Mouse (Mus musculus) spleen, postnatal 14 days (tissue): ENCODE data around the gene Taok1.

Source experiments
- DNase-seq, 2 experiments: peaks; one replicate each; pipeline ENCODE4 v3.0.0; 2021 to 2022; ENCODE audit warnings: low spot score in 2 of 2

The Taok1 gene

DNA sequence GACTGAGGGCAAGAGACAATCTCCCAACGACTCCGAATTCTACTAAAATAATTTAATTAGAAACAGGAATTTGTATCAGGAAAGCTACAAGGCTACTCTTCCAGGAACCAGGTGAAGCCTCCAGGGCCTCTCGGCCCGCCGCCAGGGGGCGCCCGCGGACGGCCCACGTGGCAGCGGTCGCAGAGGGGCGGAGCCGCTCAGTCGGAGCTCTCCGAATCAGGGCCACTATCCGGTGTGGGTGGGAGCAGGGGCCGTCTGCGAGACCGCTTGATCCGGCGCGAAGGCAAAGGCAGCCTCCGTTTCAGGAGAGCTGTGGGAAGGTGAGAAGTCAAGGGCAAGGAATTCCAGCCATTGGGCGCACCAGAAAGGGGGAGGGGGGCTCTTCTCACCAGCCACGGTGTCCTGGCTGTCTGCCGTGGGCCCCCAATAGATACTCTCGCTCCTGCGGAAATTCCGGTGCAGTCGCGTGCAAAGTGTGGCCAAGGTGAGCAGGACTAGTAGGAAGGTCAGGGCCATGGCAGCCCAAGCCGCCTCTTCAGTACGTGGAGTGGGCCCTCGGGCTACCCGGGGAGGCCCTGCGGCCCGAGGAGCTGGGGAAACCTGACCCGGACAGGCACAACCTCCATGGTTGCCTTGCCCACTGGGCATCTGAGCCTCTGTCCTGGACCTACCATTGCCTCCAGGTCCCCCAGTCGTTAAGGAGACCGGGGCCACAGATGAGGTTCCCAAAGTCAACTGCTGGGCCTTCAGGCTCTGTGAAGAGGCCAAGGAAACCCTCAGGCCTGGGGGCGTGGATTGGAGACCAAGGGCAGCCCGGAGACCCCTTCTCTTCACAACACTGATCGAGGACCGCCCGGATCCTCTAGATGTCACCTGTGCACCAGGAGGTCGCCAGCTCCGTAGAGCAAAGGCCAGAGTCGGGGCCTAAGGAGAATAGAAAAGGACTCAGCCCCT is 99.3 kb downstream of the Taok1 start:
- peak; percentile 66 to 79 for DNase-seq

- DNase-seq: no peak
Observed at GRCm38 (mm10) chr11:77507426-77507825, 100.2 kb downstream of the Taok1 start.

DNA sequence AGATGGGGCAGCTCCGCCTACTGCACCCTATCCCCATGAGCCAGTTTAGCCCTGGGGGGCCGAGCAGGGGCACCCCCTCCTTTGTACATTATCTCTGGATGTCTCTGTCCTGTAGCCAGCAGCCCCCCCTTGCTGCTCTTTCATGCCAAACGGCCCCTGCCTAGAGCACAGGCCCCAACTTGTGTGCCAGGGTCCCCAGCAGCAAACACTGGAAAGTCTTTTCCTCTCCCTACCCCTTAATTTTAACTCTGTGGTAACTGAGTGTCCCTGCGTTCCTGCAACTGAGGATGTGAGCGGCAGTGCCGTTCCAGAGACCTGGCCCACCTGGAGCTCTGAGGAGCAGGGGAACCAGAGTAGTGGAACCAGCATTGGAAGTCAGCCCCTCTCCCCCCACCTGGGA is 100.7 kb downstream of the Taok1 start:
- DNase-seq: no peak

- no peak for DNase-seq
Observed at GRCm38 (mm10) chr11:77506273-77506672, 101.3 kb downstream of the Taok1 start.

DNA sequence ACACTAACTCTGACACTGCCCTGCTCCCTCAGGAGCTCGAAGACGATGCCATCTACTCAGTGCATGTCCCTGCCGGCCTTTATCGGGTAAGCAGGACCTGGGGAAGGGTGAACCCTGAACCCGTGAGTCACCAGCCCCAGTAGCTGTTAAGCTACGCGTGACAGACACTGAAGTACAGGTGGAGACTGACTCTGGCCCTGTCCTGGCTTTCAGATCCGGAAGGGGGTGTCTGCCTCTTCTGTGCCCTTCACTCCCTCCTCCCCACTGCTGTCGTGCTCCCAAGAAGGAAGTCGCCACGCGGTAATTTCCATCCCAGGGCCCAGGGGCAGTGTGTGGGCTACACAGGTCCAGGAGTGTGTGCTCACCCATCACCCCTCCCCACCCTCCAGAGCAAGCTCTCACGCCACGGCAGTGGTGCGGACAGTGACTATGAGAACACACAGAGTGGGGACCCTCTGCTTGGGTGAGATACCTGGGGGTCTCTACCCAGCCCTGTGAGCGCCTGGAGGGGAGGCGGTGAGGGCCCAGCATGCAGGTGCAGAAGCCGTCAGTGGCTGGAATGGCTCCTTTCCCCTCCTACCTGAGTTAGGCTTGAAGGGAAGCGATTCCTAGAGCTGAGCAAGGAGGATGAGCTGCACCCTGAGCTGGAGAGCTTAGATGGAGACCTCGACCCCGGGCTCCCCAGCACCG is 102.2 kb downstream of the Taok1 start:
- DNase-seq: no peak

DNA sequence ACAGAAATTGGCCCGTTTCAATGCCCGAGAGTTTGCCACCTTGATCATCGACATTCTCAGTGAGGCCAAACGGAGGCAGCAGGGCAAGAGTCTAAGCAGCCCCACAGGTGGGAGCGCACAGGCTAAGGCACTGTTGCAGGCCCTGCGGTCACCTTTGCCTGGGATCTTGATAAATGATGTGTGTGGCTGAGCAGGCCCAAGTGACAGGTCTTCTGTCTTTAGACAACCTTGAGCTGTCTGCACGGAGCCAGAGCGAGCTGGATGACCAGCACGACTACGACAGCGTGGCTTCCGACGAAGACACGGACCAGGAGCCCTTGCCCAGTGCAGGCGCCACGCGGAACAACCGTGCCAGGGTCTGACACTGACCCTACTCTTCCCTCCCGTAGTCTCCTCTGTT is 103.2 kb downstream of the Taok1 start:
- no peak for DNase-seq

- no peak for DNase-seq
Observed at GRCm38 (mm10) chr11:77503511-77503910, 104.1 kb downstream of the Taok1 start.

GRCm38 (mm10) chr11:77502481-77502880 is 105.1 kb downstream of the Taok1 start:
- DNase-seq: no peak

- no peak for DNase-seq
Observed at GRCm38 (mm10) chr11:77501971-77502370, 105.6 kb downstream of the Taok1 start.

GRCm38 (mm10) chr11:77501392-77501791 is 106.2 kb downstream of the Taok1 start:
- peak; percentile 51 to 72 for DNase-seq

- DNase-seq: no peak
Observed at GRCm38 (mm10) chr11:77500361-77501325, 107.0 kb downstream of the Taok1 start.

- no peak for DNase-seq
Observed at GRCm38 (mm10) chr11:77499354-77499753, 108.3 kb downstream of the Taok1 start.

DNA sequence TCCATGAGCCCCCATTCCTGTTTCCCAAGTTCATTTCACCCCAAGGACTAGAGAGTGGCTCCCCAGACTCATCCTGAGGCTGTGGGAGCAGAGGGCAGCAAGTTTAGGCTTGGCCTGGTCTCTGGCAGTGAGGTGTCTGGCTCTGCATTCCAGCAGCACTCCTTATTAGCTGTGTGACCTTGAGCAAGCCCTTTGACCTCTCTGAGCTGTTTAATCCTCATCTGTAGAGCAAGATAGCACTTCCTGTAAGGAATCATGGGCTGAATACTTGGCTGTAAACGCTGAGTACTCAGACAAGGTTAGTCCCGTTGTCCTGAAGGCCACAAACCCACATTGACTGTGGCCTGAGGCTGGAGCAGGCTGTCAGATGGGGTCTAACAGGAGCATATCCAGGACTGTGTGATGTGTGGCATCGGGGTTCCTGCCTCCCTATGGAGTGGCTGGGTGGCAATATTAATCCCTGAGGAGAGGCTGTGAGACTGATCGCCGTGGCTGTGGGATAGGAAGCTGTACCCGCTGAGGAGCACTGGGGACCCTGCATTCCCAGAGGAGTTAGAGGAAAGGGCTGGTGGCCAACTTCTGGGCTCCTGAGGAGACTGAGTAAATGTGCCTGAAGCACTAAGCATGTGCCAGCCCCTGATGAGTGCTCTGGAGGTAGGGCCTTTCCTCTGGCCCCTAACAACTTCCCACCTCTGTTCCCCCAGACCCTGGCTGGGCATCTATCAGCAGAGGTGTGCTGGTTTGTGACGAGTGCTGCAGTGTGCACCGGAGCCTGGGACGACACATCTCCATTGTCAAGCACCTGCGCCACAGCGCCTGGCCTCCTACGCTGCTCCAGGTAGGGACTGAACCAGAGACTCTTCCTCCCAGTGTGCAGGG is 109.1 kb downstream of the Taok1 start:
- no peak for DNase-seq

GRCm38 (mm10) chr11:77497851-77498250 is 109.8 kb downstream of the Taok1 start:
- no peak for DNase-seq

DNA sequence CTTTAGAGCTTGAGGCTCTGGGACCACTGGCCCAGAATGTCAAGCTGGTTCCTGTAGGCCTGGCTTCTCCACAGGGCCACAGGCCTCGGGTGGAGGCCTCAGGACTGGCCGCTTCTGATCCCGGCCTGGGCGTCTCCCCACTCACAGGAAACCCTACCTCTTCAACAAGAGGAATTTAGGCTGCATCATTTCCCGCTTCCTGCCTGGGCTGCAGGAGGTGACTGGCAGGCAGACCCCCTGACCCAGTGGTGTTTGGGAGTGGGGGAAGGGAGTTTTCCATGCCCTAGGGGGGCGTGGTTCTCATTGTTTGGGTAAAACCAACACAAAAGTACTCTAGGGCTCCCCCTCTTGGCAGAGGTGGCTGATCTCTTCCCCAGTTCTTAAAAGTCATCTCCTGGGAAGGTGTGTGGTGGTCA is 110.3 kb downstream of the Taok1 start:
- DNase-seq: peak in 1 of 2 experiments; percentile 52

DNA sequence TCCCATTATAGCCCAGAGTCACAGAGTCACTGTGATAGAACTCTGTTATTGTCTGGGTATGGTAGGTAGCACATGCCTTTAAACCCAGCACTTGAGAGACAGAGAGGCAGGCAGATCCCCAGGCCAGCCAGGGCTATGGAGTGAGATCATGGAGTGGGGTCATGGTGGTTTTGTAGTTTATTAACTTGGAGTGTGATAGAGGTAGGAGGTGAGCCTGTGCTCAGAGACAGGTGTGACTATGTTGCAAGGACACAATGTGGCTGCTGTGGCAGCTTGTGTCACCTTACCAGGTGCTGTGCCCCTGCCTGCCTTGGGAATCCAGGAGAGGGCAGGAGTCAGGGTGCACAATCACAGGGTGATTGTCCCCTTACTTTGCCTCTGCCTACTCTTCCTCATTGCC is 112.1 kb downstream of the Taok1 start:
- DNase-seq: no peak

- DNase-seq: no peak
Observed at GRCm38 (mm10) chr11:77494782-77495181, 112.8 kb downstream of the Taok1 start.

DNA sequence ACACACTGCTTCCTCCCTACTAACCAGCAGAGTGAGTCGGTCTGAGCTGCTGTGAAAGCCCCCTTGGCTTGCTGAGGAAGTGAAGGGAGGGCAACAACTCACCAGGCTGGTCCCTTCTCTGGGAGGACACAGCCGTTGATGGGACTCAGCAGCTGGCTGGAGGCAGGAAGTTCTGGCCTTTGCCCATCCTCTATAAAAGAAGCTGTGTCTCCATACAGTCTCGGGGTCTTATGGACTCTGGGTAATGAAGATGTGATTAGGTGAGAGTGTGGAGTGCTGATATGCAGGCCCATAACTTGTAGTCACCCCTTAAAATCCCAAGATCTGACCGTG is 113.3 kb downstream of the Taok1 start:
- no peak for DNase-seq

DNA sequence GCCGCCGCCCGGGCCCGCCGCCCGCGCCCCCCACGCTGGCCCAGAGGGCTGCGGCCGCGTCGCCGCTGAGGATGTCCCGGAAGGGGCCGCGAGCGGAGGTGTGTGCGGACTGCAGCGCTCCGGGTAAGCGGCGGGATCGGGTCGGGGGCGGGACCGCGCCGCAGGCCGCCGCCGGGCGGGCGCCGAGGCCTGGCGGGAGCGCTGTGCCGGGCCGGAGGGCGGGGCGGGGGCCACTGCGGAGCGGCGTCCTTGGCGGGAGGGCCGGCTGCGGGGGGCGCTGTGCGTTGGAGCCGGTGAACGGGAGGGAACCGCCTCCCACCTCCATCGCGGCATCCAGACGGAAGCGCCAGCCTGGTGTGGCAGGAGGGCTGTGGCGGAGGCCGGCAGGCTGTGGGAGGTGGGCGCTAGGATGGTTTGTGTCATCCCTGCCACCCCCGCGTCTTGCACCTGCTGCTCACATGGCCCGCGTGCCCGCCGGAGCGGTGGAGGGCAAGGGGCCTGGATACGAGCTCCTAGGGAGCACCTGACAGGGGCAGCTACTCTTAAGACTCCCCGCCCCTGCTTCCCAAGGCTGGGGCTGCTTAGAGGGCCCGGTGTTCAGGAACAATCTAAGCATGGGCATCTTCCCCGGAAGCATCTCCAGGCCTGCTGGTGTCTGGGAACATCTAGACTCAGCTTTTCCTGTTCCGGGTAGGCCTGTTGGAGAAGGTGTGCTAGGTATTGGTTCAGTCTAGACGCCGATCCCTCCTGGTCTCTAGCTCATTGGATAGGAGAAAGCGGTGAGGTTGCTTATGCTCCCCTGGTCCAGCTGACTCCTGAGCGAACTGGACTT is 113.9 kb downstream of the Taok1 start, which contains the start of gene Git1:
Gene Git1 (plus strand): TSS at position 51 of the 832 bp plus-strand sequence.
- DNase-seq: peak in 1 of 2 experiments; percentile 20

DNA sequence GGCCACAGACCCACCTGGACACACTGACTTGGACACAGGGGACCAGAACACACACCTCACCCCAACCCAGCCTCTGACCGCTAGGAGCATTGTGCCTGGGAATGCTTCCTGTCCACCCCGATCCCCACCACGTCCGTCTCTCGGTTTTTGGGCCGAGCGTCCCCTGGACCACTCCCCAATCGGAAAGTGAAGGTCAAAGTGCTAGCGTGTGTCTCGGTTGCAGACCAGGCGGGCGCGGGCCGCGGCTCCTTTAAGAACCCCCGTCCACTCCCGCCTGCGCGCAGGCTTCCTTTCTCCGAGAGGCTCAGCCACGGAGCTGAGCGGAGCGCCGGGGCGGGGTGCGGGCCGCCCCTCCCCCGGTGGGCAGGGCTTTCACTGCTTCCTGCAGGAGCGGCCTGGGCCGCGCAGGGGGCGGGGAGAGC is 114.7 kb downstream of the Taok1 start:
- DNase-seq: peak; percentile 81 to 82
